Mouse (Mus musculus) heart, embryonic 15.5 days (tissue): ENCODE results near the gene Slco1c1. TPM values are rescaled to one million over a fixed set of nuclear protein-coding genes. Genes with fewer than 3 reads are reported as not detected.

ENCODE experiments used
- ATAC-seq: fragments of 200-750 bp; cut with Nextera tagmentation; replicated peaks from 2 replicates; pipeline ENCODE4 v1.8.0; 2017; ENCODE audit warnings: low read depth, moderate TSS enrichment; ENCODE audit not compliant: insufficient number of reproducible peaks, insufficient read depth, low FRiP score
- H3K27ac ChIP-seq: fragments of 300-500 bp; sonication (generic); 2 replicates; pipeline ENCODE4 v1.5.1; 2015; ENCODE audit warnings: mild to moderate bottlenecking, inconsistent platforms
- H3K27me3 ChIP-seq: fragments of 300-500 bp; sonication (generic); 2 replicates; pipeline ENCODE4 v1.6.1; 2015; ENCODE audit warnings: inconsistent platforms
- H3K36me3 ChIP-seq: fragments of 300-500 bp; sonication (generic); 2 replicates; pipeline ENCODE4 v1.6.1; 2015; ENCODE audit warnings: mild to moderate bottlenecking, inconsistent platforms
- H3K4me1 ChIP-seq: fragments of 300-500 bp; sonication (generic); replicated peaks from 2 replicates; pipeline ENCODE4 v1.6.1; 2015; ENCODE audit warnings: inconsistent platforms
- H3K4me2 ChIP-seq: fragments of 300-500 bp; sonication (generic); 2 replicates; pipeline ENCODE4 v1.6.1; 2015; ENCODE audit warnings: inconsistent platforms, mild to moderate bottlenecking, moderate library complexity
- H3K4me3 ChIP-seq: fragments of 300-500 bp; sonication (generic); 2 replicates; pipeline ENCODE4 v1.5.1; 2015; ENCODE audit warnings: mild to moderate bottlenecking, inconsistent platforms
- H3K9ac ChIP-seq: fragments of 300-500 bp; sonication (generic); 2 replicates; pipeline ENCODE4 v1.6.1; 2015; ENCODE audit warnings: mild to moderate bottlenecking, inconsistent platforms
- H3K9me3 ChIP-seq: fragments of 300-500 bp; sonication (generic); replicated peaks from 2 replicates; pipeline ENCODE4 v1.6.1; 2016; ENCODE audit warnings: inconsistent platforms
- WGBS: fragments of 180-500 bp; shearing (Covaris S2); methylation state at CpG from one replicate; pipeline ENCODE4 v1.1.7; 2015; ENCODE audit warnings: mixed read lengths; 5-methylcytosine and 5-hydroxymethylcytosine counted together
- polyA plus RNA-seq: library from polyadenylated mRNA; unstranded; fragments of >200 nt; fragmentation: Nextera tagmentation; extraction: Ambion mirVana; gene quantifications from 2 replicates; pipeline ENCODE4 v1.2.1, GENCODE M21; 2015

Slco1c1 gene
- 0.18 and 0.20 TPM in 2 replicates for polyA plus RNA-seq

DNA sequence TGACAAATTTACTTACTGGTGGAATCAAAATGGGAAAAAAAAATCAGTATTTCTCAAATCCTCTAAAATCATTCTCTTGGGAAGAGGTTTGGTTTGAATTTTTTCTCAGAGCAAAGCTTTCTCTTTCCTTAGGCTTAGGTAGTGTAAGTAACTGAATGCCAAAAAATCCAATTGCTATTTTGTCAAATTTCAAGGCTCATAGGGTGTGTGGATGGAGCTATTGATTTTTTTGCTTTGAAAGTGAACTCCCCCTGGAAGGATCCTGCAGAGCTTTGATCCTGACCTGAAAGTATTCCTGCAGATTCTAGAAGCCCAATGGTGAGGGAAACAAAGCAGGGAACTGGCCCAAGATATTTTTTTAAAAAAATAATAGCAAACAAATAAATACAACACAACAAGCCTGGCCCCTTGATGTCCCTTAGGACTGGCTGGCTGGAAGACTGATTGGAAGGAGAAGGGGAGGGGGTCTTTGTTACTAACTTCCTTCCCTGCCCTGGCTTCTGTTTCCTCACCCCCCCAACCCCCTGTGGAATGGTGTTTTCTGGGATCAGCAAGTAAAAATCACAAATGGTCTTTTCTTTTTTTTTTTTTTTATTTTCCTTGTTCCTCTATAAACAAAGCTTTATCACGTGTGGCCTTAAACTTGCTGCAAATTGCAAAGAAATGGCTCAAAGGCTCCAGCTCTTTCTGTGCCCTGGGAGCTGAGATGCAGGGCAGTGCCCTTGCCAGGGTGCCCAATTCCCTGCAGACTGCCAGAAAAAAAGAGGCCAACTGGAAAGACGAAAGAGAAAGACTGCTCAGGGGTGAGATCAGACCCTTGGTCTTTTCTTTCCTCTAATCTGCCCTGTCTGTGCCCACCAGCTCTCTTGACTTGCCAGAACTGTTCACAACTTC lies at the start of gene Slco1c1:
Gene Slco1c1, plus strand, starts transcription at position 622 of the 894 bp plus-strand sequence.
- ATAC-seq, result no peak
- no peak within 1 kb of the TSS for H3K4me3 ChIP-seq
- H3K27ac ChIP-seq, result no peak within 1 kb of the TSS
- H3K4me1 ChIP-seq, result no peaks in the 10 kb centered on the region
- H3K9ac ChIP-seq, result no peak within 1 kb of the TSS
- H3K9me3 ChIP-seq, result no peaks in the 10 kb centered on the region
- H3K4me2 ChIP-seq, result no peak within 1 kb of the TSS
- WGBS, result 37% methylated on average over 2 of the region's 2 CpGs
- H3K27me3 ChIP-seq, result no peaks in the 10 kb centered on the region
- H3K36me3 ChIP-seq, result no peaks in the 10 kb centered on the region

DNA sequence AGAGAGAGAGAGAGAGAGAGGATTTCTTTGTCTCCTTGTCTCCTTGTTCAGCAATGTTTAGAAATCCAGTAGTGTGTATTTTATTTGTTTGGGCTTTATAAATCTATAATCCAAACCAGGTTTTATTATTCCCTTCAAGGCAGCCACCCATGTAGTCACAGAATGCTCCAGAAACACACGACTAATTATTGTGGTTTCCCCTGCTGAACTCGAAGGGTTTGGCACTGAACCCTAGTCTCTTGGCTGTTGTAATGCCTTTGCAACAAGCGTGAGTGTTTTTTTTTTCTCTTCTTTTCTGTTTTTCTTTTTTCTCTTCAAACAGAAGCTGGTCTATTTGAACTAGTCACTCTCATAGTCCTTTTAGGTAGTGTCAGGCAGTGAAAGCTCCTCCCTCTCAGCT lies 49.5 kb upstream of the Slco1c1 start:
- H3K27ac ChIP-seq, result no peak overlapping the region
- H3K36me3 ChIP-seq, result peaks cover 16% of the 10 kb centered on the region; the same call in 1 of the 2 replicates
- ATAC-seq, result no peak
- 48% methylated on average over 3 of the region's 3 CpGs for WGBS
- H3K4me3 ChIP-seq, result no peak overlapping the region
- no peaks in the 10 kb centered on the region for H3K27me3 ChIP-seq
- no peaks in the 10 kb centered on the region for H3K9me3 ChIP-seq
- H3K9ac ChIP-seq, result no peak overlapping the region
- no peaks in the 10 kb centered on the region for H3K4me1 ChIP-seq
- no peak overlapping the region for H3K4me2 ChIP-seq

DNA sequence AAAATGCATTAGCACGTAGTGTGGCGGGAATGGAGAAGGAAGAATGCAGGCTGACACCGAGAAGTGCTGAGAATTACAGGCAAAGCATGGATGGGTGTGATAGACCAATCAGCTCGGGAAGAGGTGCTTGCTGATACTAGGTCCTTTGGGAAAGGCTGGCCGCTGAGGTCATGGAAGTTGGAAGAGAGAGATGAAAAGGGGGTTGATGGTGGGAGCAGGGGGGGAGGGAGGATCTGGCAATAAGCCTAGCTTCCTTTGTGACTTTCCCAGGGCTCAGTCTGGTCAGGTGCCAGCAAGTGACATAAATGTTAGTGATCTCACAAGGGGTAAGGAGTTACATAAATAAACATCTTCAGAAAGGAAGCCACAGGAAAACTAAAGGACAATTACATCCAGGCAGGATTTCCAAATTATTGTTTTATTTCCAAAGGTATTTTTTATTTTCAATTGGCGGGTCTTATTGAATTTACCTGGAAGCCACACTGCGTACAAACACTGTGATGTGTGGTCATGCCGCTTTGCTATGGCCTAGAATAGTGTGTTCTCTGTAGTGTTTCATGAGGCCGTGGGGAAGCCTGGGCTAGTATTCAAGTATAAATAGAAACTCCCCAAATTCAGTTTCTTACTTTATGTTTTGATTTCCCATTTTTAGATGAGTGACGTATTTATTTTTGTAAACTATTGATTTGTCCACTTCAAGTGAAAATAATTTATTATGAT lies 38.7 kb upstream of the Slco1c1 start:
- peak; percentile 94 for ATAC-seq
- Histone ChIP-seq H3K9me3 (no peaks in the 10 kb centered on the region), H3K27ac (peak overlapping the region; percentile 75), H3K4me3 (no peak overlapping the region), H3K36me3 (peaks cover 11% of the 10 kb centered on the region; the same call in 1 of the 2 replicates), H3K9ac (no peak overlapping the region), H3K27me3 (no peaks in the 10 kb centered on the region), H3K4me2 (peak overlapping the region; percentile 20), H3K4me1 (peaks cover 12% of the 10 kb centered on the region)
- 34% methylated on average over 10 of the region's 10 CpGs for WGBS

DNA sequence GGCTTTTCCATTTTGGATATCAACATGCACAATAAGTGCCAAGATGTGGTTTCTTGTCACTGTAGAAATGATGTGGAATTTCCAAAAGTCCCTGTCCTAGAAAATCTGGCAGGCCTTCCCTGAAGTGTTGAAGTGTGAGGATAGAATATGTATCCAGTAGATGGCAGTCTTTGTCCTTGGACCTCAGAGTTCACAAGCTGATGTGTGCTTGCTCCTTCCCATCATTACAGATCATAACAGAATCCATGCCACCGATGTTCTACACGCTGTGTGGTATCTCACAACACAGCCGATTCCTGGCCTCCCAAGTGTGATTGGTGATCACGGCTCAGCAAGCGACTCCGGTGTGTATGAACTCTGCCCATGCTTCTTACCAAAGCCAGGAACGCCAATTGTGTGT lies 36.9 kb upstream of the Slco1c1 start:
- no peaks in the 10 kb centered on the region for H3K9me3 ChIP-seq
- H3K4me2 ChIP-seq, result no peak overlapping the region
- H3K36me3 ChIP-seq, result peaks cover 10% of the 10 kb centered on the region; the same call in 1 of the 2 replicates
- peaks cover 12% of the 10 kb centered on the region for H3K4me1 ChIP-seq
- H3K27me3 ChIP-seq, result no peaks in the 10 kb centered on the region
- no peak for ATAC-seq
- H3K4me3 ChIP-seq, result no peak overlapping the region
- H3K27ac ChIP-seq, result no peak overlapping the region
- 63% methylated on average over 7 of the region's 7 CpGs for WGBS
- no peak overlapping the region for H3K9ac ChIP-seq

DNA sequence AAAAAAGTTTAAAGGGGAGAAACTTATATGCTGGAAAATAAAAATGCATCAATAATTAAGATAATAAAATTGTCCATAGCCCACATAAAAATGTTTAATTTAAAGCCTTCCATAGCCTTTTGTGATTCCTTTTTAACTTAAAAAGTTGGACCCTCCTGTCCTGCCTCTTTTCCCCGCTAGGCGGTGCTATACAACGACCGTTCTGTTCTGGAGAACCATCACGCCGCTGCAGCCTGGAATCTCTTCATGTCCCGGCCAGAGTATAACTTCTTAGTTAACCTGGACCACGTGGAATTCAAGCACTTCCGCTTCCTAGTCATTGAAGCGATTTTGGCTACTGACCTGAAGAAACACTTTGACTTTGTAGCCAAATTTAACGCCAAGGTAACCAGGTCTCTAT lies 35.5 kb upstream of the Slco1c1 start:
- H3K4me2 ChIP-seq, result no peak overlapping the region
- peaks cover 24% of the 10 kb centered on the region; the same call in 1 of the 2 replicates for H3K36me3 ChIP-seq
- no peak overlapping the region for H3K27ac ChIP-seq
- no peak overlapping the region for H3K9ac ChIP-seq
- no peaks in the 10 kb centered on the region for H3K27me3 ChIP-seq
- no peak for ATAC-seq
- H3K4me3 ChIP-seq, result no peak overlapping the region
- WGBS, result 18% methylated on average over 11 of the region's 11 CpGs
- H3K9me3 ChIP-seq, result no peaks in the 10 kb centered on the region
- peaks cover 12% of the 10 kb centered on the region for H3K4me1 ChIP-seq

DNA sequence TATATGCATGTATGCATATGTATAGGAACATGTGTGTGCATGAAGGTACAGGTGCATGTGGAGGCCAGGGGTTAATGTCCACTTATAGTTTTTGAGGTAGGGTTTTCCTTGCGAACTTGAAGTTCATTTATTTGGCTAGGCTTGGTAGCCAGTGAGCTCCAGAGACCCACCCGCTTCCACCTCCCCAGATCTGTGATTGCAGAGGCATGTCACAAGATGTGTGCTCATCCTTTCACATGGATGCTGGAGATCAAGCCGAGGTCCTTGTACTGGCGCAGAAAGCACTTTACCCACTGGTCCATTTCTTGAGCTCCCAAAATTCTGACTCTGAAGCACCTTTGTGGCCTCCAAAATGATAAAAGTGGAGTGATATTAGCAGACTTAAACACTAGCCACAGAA lies 29.3 kb upstream of the Slco1c1 start:
- Histone ChIP-seq H3K27me3 (no peaks in the 10 kb centered on the region), H3K4me1 (no peaks in the 10 kb centered on the region), H3K9ac (no peak overlapping the region), H3K27ac (no peak overlapping the region), H3K36me3 (peaks cover 34% of the 10 kb centered on the region; the same call in 1 of the 2 replicates), H3K4me3 (no peak overlapping the region), H3K4me2 (no peak overlapping the region), H3K9me3 (no peaks in the 10 kb centered on the region)
- no peak for ATAC-seq
- 85% methylated on average over 4 of the region's 4 CpGs for WGBS

DNA sequence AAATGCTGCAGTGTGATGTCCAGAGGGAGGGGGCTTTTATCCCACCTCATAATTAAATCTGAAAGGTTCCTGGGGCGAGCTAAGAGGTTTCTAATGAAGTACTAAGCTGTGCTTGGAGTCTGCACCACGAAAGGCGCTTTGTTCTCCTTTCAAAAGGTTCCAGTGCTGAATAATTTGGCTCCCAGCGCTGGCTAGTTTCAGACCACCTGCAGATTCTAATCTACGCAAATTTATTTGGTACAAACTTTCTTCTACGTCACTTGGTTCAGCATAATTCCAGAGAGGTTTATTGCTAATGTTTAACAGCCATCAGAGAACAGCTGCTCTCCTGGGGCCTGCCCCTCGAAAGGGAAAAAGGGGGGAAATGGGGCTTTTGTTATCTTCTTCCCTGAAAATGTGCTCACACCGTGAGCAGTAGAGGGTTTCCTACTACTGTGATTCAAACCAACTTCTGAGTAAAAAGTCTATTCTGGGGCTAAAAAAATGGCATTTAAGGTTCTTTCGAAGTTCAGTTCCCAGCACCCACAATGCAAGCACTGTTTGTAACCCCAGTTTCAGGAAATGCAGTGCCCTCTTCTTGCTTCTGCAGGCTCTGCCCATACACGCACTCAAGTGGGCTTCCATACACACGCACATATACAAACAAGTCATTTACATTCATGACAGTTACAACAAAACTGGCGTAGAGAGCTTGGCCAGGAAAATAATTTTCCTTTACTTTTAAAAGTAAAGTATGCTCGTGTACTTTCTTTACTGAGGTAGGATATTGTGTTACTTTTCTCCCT lies 28.3 kb upstream of the Slco1c1 start:
- WGBS, result 47% methylated on average over 13 of the region's 13 CpGs
- peaks cover 30% of the 10 kb centered on the region; the same call in 1 of the 2 replicates for H3K36me3 ChIP-seq
- H3K9ac ChIP-seq, result no peak overlapping the region
- H3K27ac ChIP-seq, result no peak overlapping the region
- no peak for ATAC-seq
- no peak overlapping the region for H3K4me3 ChIP-seq
- no peak overlapping the region for H3K4me2 ChIP-seq
- H3K4me1 ChIP-seq, result no peaks in the 10 kb centered on the region
- no peaks in the 10 kb centered on the region for H3K9me3 ChIP-seq
- no peaks in the 10 kb centered on the region for H3K27me3 ChIP-seq

DNA sequence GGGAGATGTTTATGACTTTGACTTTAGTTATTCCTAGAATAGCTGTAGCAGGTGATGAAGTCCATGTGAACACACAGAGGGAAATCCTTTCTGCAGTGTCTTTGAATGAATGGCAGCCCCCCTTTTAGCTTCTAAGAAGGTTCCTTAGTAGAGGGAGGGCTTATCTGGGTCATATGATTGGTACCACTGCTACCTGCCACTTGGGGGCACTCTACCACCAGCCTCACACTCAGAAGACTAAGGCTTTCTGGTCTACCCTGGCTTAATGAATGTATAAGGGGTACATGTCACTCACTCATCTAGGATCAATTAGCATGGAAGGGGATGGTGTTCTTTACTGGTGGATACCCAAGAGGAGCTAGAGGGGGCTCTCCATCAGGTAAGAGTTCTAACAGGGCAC lies 24.7 kb upstream of the Slco1c1 start:
- Histone ChIP-seq H3K27ac (no peak overlapping the region), H3K9ac (no peak overlapping the region), H3K4me2 (no peak overlapping the region), H3K36me3 (peaks cover 10% of the 10 kb centered on the region; the same call in 1 of the 2 replicates), H3K4me1 (no peaks in the 10 kb centered on the region), H3K27me3 (no peaks in the 10 kb centered on the region), H3K9me3 (no peaks in the 10 kb centered on the region), H3K4me3 (no peak overlapping the region)
- no peak for ATAC-seq

DNA sequence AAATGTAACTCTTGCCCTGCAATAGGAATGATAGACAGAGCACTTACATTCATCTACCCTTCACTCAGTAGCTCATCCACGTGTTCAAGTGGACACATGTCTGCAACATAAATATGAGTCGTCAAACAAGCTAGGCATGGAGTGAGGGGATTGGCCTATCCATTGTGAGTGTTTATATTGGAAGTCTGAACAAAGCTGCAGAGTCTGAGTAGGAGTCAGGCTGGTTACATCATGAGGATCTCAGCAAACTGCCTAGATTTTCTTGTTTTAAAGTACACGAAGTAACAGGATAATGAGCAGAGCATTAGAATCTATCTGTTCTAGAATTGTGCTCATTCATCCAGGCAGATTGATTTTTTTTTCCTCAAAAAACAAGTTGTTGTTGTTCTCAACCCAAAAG lies 23.0 kb upstream of the Slco1c1 start:
- WGBS, result 55% methylated on average over 3 of the region's 3 CpGs
- no peak for ATAC-seq
- no peaks in the 10 kb centered on the region for H3K27me3 ChIP-seq
- H3K9me3 ChIP-seq, result no peaks in the 10 kb centered on the region
- H3K4me1 ChIP-seq, result no peaks in the 10 kb centered on the region
- H3K9ac ChIP-seq, result no peak overlapping the region
- no peak overlapping the region for H3K27ac ChIP-seq
- peaks cover 10% of the 10 kb centered on the region; the same call in 1 of the 2 replicates for H3K36me3 ChIP-seq
- no peak overlapping the region for H3K4me2 ChIP-seq
- H3K4me3 ChIP-seq, result no peak overlapping the region

DNA sequence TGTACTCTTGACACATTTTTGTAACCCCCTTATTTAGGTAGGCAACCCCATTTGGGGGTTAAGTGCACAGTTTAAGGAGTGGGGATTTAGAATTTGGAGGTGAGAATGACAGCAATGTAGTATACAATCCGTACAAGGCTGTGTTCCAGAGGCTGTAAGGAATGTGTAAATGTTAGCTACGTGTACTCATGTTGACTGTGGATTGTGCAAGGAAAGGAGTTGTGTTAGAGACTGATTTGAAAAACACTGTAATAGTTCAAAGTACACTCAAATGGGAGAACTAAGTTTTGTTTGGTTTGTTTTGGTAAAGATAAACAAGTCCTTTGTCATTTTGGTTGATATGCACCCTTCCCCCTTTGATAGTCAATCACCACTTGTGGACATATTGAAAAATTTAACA lies 1.6 kb upstream of the Slco1c1 start:
- Histone ChIP-seq H3K4me2 (no peak overlapping the region), H3K36me3 (no peaks in the 10 kb centered on the region), H3K27me3 (no peaks in the 10 kb centered on the region), H3K4me1 (no peaks in the 10 kb centered on the region), H3K4me3 (no peak overlapping the region), H3K27ac (no peak overlapping the region), H3K9ac (no peak overlapping the region), H3K9me3 (no peaks in the 10 kb centered on the region)
- WGBS, result 70% methylated on average over 2 of the region's 2 CpGs
- no peak for ATAC-seq

DNA sequence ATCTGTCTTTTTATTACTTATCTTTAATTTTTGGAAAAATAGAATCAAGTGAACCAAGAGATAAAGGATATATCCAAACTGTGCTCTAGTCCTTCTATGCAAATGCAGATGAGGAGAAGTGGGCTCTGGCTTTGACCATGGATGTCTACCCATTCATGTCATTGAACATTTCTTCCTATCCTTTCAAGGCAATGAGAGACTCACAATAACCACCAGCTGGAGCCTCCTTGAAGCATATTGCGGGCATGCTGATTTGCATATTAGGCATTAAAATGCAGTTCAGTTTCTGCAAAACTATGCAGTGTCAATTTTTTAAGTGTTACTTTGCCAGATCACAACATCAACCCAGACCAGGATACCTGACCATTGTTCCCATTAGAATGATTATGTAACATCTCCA lies 1.6 kb downstream of the Slco1c1 start:
- no peaks in the 10 kb centered on the region for H3K36me3 ChIP-seq
- WGBS, result 90% methylated on average over 1 of the region's 1 CpGs
- H3K27ac ChIP-seq, result no peak overlapping the region
- H3K27me3 ChIP-seq, result no peaks in the 10 kb centered on the region
- H3K9me3 ChIP-seq, result no peaks in the 10 kb centered on the region
- no peak for ATAC-seq
- H3K9ac ChIP-seq, result no peak overlapping the region
- H3K4me3 ChIP-seq, result no peak overlapping the region
- no peaks in the 10 kb centered on the region for H3K4me1 ChIP-seq
- H3K4me2 ChIP-seq, result no peak overlapping the region
